Mouse (Mus musculus) cerebellum, postnatal 10 days (tissue): ENCODE measurements around the gene Txndc15.
"Not testable (repeated sequence)": the region's sequence is repeated elsewhere in the genome, so short reads cannot be mapped to it uniquely, and the experiment has no call there.

Source experiments
- DNase-seq, 2 experiments: peaks; one replicate each; pipeline ENCODE4 v3.0.0; 2021; ENCODE audit warnings: mixed read lengths in 2 of 2

Gene Txndc15

GRCm38 (mm10) chr13:55714501-55715166 lies at the start of gene Txndc15:
Gene Txndc15 (plus strand): TSS chr13:55714650.
- peak; percentile 94 to 95 for DNase-seq

GRCm38 (mm10) chr13:55668550-55668949 lies 45.9 kb upstream of the Txndc15 start:
- DNase-seq = peak; percentile 69 to 71

GRCm38 (mm10) chr13:55672711-55673110 lies 41.7 kb upstream of the Txndc15 start:
- DNase-seq = no peak

GRCm38 (mm10) chr13:55677364-55677763 lies 37.1 kb upstream of the Txndc15 start:
- no peak for DNase-seq

- no peak for DNase-seq
Measured at GRCm38 (mm10) chr13:55682201-55682600, 32.2 kb upstream of the Txndc15 start.

GRCm38 (mm10) chr13:55683581-55683980 lies 30.9 kb upstream of the Txndc15 start:
- no peak for DNase-seq

GRCm38 (mm10) chr13:55686107-55686633 lies 28.3 kb upstream of the Txndc15 start:
- DNase-seq = peak; percentile 31 to 33

GRCm38 (mm10) chr13:55687927-55688602 lies 26.4 kb upstream of the Txndc15 start:
- DNase-seq = no peak

- DNase-seq = peak; percentile 95 to 96
Measured at GRCm38 (mm10) chr13:55692535-55693242, 21.8 kb upstream of the Txndc15 start, which contains the start of gene B230219D22Rik. Gene B230219D22Rik (plus strand): TSS chr13:55693124.

- DNase-seq = no peak
Measured at GRCm38 (mm10) chr13:55693243-55693721, 21.2 kb upstream of the Txndc15 start.

GRCm38 (mm10) chr13:55694110-55694509 lies 20.3 kb upstream of the Txndc15 start:
- no peak for DNase-seq

- DNase-seq = not testable (repeated sequence)
Measured at GRCm38 (mm10) chr13:55695989-55696388, 18.5 kb upstream of the Txndc15 start.

- no peak for DNase-seq
Measured at GRCm38 (mm10) chr13:55704301-55704700, 10.1 kb upstream of the Txndc15 start.

- no peak for DNase-seq
Measured at GRCm38 (mm10) chr13:55712846-55713245, 1.6 kb upstream of the Txndc15 start.

GRCm38 (mm10) chr13:55715167-55715512 lies 690 bp downstream of the Txndc15 start:
- DNase-seq = no peak

- DNase-seq = no peak
Measured at GRCm38 (mm10) chr13:55715908-55716510, 1.6 kb downstream of the Txndc15 start.

GRCm38 (mm10) chr13:55721516-55721915 lies 7.1 kb downstream of the Txndc15 start:
- DNase-seq = peak; percentile 76 to 87

GRCm38 (mm10) chr13:55721995-55722394 lies 7.5 kb downstream of the Txndc15 start:
- no peak for DNase-seq

- peak; percentile 46 to 50 for DNase-seq
Measured at GRCm38 (mm10) chr13:55726598-55727119, 12.2 kb downstream of the Txndc15 start.

- peak; percentile 84 to 89 for DNase-seq
Measured at GRCm38 (mm10) chr13:55727120-55727838, 12.8 kb downstream of the Txndc15 start, which contains the start of gene Pcbd2. Gene Pcbd2 (plus strand): TSS chr13:55727368.

GRCm38 (mm10) chr13:55727839-55728238 lies 13.4 kb downstream of the Txndc15 start:
- DNase-seq = peak; percentile 72 to 73

- no peak for DNase-seq
Measured at GRCm38 (mm10) chr13:55730716-55731115, 16.3 kb downstream of the Txndc15 start.
